Mouse (Mus musculus) ovary, postnatal 10 days (tissue): ENCODE results near the gene Kcnt1.
"Not testable (repeated sequence)": the region's sequence is repeated elsewhere in the genome, so short reads cannot be mapped to it uniquely, and the experiment has no call there.

Experiments used
- DNase-seq: peaks from one replicate; pipeline ENCODE4 v3.0.0; 2022; ENCODE audit warnings: low spot score

Gene Kcnt1

GRCm38 (mm10) chr2:25863337-25864131 lies at the start of gene Kcnt1:
Gene Kcnt1, plus strand, starts transcription at chr2:25863734.
- no peak for DNase-seq

DNA sequence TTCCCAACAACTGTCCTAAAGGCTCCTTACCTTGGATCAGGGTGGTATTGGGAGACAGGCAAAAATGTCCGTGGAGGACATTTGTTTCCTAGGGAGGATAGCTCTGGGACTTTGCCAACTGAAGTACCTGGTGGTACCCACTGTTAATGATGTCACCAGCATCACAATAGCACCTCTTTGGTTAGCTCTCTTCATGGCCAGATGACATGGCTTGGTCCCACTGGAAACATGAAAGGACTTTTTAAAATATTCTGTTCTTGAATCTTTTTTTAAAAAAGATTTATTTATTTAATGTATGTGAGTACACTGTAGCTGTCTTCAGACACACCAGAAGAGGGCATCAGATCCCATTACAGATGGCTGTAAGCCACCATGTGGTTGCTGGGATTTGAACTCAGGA lies 47.8 kb upstream of the Kcnt1 start, which contains the start of gene Glt6d1:
Gene Glt6d1, minus strand, starts transcription at position 101 of the 400 bp plus-strand sequence.
- DNase-seq = not testable (repeated sequence)

DNA sequence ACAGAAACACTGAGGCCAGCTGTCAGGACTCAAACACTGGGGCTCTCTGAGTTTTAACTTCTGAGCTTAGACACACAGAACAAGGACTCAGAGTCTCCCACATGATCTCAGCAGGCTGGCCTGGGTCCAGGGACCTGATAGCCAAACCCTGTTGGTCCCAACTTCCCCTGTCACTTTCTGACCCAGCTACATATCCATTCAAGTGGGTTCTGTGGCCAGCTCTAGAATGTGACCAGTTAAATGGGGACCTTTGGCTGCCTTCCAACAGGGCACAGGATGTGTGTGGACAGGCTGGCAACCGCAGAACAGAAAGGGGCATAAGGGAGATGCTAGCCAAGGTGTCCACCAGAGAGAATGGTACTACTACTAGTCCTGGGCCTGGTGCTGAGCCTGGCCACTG lies 40.7 kb upstream of the Kcnt1 start, which contains the start of gene Lcn9:
Gene Lcn9, plus strand, starts transcription at position 348 of the 400 bp plus-strand sequence.
- no peak for DNase-seq

GRCm38 (mm10) chr2:25824751-25825150 lies 38.8 kb upstream of the Kcnt1 start:
- DNase-seq = no peak

DNA sequence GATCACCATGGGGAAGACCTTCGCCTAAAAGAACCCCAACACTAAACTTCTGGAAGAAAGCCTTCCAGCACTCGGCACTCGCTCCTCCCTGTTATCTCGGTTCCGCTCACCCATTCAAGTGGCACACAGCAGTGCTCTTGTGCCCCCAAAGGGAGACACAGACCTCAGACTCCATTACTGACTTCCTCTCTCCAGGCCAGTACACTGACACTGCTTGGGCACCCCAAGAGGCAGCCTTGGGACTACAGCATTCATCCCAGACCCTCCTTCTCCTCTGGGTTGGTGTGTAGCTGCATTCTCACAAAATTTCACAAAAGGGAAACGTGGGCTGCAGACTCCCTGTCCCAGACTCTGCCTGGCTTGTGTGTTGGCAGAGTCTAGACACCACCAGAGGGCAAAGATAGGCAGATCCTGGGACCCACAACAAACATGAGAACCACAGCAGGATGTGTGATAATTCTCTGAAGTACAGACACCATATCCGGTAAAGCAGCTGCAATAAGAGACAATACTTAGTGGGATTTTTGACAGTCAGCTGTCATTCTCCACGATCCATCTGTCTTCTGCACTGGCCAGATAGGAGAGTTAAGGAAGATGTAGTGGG lies 35.1 kb upstream of the Kcnt1 start:
- DNase-seq = no peak

- no peak for DNase-seq
Observed at GRCm38 (mm10) chr2:25830786-25831185, 32.7 kb upstream of the Kcnt1 start.

- DNase-seq = peak; percentile 56
Observed at GRCm38 (mm10) chr2:25836291-25836690, 27.2 kb upstream of the Kcnt1 start.

GRCm38 (mm10) chr2:25842161-25842560 lies 21.4 kb upstream of the Kcnt1 start:
- DNase-seq = no peak

DNA sequence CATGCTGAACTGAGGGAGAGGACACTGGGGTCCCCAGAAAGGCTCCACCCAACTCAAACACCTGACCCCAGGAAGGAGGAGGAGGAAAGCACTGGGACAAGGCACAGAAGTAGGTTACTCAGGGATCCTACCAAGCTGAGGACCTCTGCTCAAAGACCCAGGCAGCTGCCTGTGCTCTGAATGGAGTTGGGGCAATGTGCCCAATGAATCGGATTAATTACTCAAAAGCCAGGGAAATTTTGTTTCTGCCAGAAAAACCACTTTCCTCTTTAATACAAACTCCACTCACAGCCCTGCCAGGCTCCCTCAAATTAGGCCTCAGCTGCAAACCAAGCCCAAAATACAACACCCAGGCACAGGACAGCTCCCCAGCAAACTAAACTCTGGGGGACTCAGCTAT lies 20.8 kb upstream of the Kcnt1 start:
- no peak for DNase-seq

GRCm38 (mm10) chr2:25844097-25844496 lies 19.4 kb upstream of the Kcnt1 start:
- no peak for DNase-seq

GRCm38 (mm10) chr2:25846516-25846915 lies 17.0 kb upstream of the Kcnt1 start:
- DNase-seq = no peak

DNA sequence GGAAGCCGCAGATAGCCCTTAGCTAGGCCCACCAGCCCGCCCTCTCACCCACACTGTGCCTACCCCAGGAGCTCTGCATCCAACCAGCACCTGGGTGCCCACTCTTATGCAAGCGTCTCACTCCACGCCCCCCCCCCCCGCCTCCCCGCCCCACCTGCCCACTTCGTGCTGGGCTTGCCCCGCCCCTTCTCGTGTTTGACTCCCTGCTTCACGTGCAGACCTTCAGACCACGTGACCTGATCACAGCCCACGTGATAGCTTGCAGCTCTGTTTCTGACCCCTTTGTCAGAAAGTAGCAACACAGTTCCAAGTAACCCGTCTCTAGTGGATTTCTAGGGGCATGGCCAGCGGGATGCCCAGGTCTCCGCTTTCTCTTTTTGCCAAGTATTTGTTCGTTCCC lies 16.3 kb upstream of the Kcnt1 start, which contains the start of gene Sohlh1:
Gene Sohlh1, minus strand, starts transcription at position 23 of the 400 bp plus-strand sequence.
- no peak for DNase-seq

- DNase-seq = no peak
Observed at GRCm38 (mm10) chr2:25850330-25850729, 13.2 kb upstream of the Kcnt1 start.

- DNase-seq = no peak
Observed at GRCm38 (mm10) chr2:25852626-25853025, 10.9 kb upstream of the Kcnt1 start.

- no peak for DNase-seq
Observed at GRCm38 (mm10) chr2:25853998-25854397, 9.5 kb upstream of the Kcnt1 start.

DNA sequence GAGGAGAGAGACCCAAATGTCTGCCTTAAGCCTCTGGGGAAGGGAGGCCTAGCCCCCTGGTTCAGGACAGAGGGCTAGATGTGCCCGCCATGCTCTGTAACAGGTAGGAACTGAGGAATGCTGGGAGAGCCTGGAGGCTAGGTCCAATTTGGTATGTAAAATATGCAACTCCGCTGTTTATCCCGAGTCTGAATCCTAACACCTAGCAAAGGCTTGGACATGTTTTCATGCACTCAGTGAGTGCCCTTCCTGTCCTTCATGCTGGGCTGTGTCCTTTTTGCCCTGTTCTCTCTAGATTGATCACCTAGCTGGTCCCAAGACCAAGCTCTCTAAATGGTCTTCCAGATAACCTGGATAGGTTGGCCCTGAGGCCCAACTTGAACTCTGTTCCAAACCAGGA lies 3.6 kb upstream of the Kcnt1 start:
- no peak for DNase-seq

DNA sequence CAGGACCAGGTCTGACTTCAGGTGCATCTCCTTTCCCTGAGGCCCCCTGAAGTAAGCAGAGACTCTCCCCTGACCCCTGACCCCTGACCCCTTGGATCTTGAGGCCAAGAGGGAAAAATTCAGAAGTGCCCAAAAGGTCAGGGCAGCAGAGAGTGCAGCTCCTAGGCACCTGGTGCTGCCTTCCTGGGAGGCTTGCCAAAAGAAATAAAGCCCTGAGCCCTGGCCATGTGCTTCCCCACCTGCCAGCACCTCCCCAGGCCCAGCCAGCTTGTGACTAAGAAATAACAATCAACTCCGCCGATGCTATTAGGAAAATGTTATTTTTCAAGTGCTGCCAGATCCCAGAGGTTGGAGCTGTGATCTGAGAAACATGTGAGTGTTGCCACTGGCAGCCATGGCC lies 1.5 kb upstream of the Kcnt1 start:
- DNase-seq = no peak

DNA sequence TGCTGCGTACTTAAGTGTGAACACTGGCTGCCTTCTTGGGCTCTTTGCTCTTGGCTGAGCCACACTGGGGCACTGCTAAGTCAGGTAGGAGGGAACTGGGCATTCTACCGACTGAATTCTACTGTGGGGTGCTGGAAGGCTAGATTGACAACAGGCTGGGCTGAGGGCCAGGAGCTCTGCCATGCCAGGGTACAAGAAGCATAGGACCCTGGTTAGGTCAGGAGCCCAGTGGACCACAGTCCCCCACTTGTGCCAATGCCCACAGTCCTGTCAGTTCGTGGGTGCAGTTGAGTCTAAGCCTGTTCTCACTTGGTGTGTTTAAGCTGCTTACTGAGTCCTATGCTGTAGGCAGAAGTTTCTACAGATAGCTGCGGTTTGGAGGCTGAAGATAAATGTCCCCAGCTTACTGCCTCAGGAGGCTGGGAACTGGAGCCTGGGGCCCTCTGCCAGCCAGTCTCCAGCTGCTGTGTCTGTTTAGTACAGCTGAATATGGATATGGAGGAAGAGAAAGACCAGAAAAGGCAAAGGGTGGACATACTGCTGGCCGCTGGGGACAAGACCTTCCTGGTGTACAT lies 751 bp upstream of the Kcnt1 start:
- no peak for DNase-seq

GRCm38 (mm10) chr2:25864230-25864629 lies 696 bp downstream of the Kcnt1 start:
- DNase-seq = no peak

GRCm38 (mm10) chr2:25865412-25865811 lies 1.9 kb downstream of the Kcnt1 start:
- DNase-seq = no peak

- DNase-seq = no peak
Observed at GRCm38 (mm10) chr2:25866656-25867055, 3.1 kb downstream of the Kcnt1 start.

- DNase-seq = no peak
Observed at GRCm38 (mm10) chr2:25877250-25877735, 13.8 kb downstream of the Kcnt1 start.

GRCm38 (mm10) chr2:25877736-25878268 lies 14.3 kb downstream of the Kcnt1 start:
- DNase-seq = no peak
